Mouse (Mus musculus) bone marrow macrophage, adult 2 months (primary cell): ENCODE results near the gene Cdc42ep4.

Experiments
- CTCF ChIP-seq: IDR thresholded peaks from 2 replicates; pipeline ENCODE4 v1.5.1; 2012; ENCODE audit warnings: low read depth, mild to moderate bottlenecking, low read length, moderate library complexity
- POLR2A ChIP-seq: IDR thresholded peaks from 2 replicates; pipeline ENCODE4 v1.6.1; 2012; ENCODE audit warnings: mild to moderate bottlenecking, low read depth, low read length, borderline replicate concordance

DNA sequence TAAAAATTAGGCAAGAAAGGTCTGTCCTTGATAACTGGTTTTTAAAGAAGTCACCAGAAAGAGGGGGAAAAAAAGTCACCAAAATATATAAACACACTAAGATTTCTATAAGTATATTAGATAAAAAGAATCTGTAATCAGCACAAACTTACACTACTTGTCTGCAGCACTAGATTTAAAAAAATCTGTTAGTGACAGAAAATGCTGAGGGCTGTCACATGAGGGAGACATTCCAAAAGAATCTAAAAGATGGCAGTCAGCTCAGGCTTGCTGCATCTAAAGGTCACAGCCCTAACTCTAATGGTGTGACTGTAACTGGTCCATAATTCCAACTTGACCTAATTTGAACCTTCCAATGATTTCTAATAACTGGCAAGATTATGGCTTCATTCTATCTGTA lies 69.7 kb downstream of the Cdc42ep4 start:
- no peak for TF ChIP-seq CTCF
- no peak for TF ChIP-seq POLR2A
